Mouse (Mus musculus) heart, postnatal 0 days (tissue): ENCODE data around the gene Clec1a.

ENCODE experiments used
- CTCF ChIP-seq: IDR thresholded peaks from 2 replicates; pipeline ENCODE4 v1.5.1; 2016; ENCODE audit warnings: antibody characterized with exemption, control low read depth, low read depth
- EP300 ChIP-seq: IDR thresholded peaks from 2 replicates; pipeline ENCODE4 v1.6.1; 2016; ENCODE audit warnings: antibody characterized with exemption, low read depth

DNA sequence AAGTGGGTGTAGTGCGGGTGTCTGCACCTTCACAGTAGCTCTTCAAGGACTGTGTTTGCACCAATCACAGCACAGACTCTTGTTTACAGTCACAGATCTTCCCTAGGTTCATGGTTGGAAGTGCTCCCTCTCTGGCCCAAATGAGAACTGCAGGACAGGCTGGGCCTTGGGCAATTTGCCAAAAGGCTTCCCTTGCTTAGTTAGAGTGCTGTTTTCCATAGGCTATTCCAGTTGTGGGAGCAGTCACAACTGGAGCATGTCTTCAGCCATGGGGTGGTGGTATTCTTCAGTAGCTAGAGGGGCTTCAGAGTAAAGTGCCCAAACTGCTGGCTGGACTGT, 28.1 kb downstream of the Clec1a start:
- TF ChIP-seq EP300 = no peak
- TF ChIP-seq CTCF = peak; percentile 95
